23 mouse cellular contexts compared by ENCODE assay signal in genomic region chr10:84373476-84373875, GRCm38 (mm10).
"Had no signal": no experiment of that assay in that cellular context is flagged by ENCODE, and none has a peak within 500 bp of the region (broad histone marks: within the 10 kb centered on the region; RNA-seq: fewer than 3 reads in every experiment).

No protein-coding gene starts in this region.

- H3K36me3 ChIP-seq: liver, embryonic 15.5 days had no signal

- H3K4me3 ChIP-seq: limb, embryonic 13.5 days; liver, embryonic 12.5 days; liver, embryonic 15.5 days; lung, embryonic 15.5 days; megakaryocyte, embryonic 14.5 days; midbrain, embryonic 10.5 days; neural tube, embryonic 12.5 days; neural tube, embryonic 15.5 days; stomach, embryonic 15.5 days had no signal

- H3K4me1 ChIP-seq: liver, embryonic 12.5 days; liver, embryonic 15.5 days had no signal

- H3K9me3 ChIP-seq: limb, embryonic 13.5 days; liver, embryonic 12.5 days; liver, embryonic 15.5 days; lung, embryonic 15.5 days; midbrain, embryonic 10.5 days; neural tube, embryonic 12.5 days; neural tube, embryonic 15.5 days; stomach, embryonic 15.5 days had no signal

- DNase-seq: kidney, adult 2 months; kidney, postnatal 25 days; liver; lung, adult 18-20 months; lung, postnatal 10 days; lung, postnatal 36 days; midbrain, embryonic 14.5 days; right cerebral cortex, postnatal 14 days; right cerebral cortex, postnatal 4 days; thymus, adult 2 months; thymus, postnatal 14 days; thymus, postnatal 4 days had no signal

- H3K27ac ChIP-seq: kidney, postnatal 0 days; limb, embryonic 13.5 days; liver, embryonic 12.5 days; liver, embryonic 15.5 days; lung, embryonic 15.5 days; neural tube, embryonic 15.5 days; stomach, embryonic 15.5 days had no signal

- ATAC-seq: intestine, postnatal 0 days; liver, embryonic 12.5 days had no signal

- H3K27me3 ChIP-seq: limb, embryonic 13.5 days; liver, embryonic 12.5 days; liver, embryonic 15.5 days; lung, embryonic 15.5 days; neural tube, embryonic 12.5 days; neural tube, embryonic 15.5 days; stomach, embryonic 15.5 days had no signal

- H3K9ac ChIP-seq: limb, embryonic 13.5 days; liver, embryonic 12.5 days; liver, embryonic 15.5 days; lung, embryonic 15.5 days; neural tube, embryonic 12.5 days; neural tube, embryonic 15.5 days; stomach, embryonic 15.5 days had no signal

- H3K4me2 ChIP-seq: limb, embryonic 13.5 days; liver, embryonic 12.5 days; liver, embryonic 15.5 days; lung, embryonic 15.5 days; neural tube, embryonic 12.5 days; neural tube, embryonic 15.5 days; stomach, embryonic 15.5 days had no signal
